Mouse (Mus musculus) neural tube, embryonic 15.5 days (tissue): ENCODE measurements around the gene Acta2. TPM values are rescaled to one million over a fixed set of nuclear protein-coding genes. Genes with fewer than 3 reads are reported as not detected.

Experiments
- ATAC-seq: fragments of 200-750 bp; cut with Nextera tagmentation; 2 replicates; pipeline ENCODE4 v1.8.0; 2017; ENCODE audit warnings: mild to moderate bottlenecking, moderate TSS enrichment, moderate library complexity; ENCODE audit not compliant: low FRiP score
- H3K27ac ChIP-seq: fragments of 300-500 bp; sonication (generic); replicated peaks from 2 replicates; pipeline ENCODE4 v1.5.1; 2015; ENCODE audit warnings: mild to moderate bottlenecking, inconsistent platforms
- H3K27me3 ChIP-seq: fragments of 300-500 bp; sonication (generic); replicated peaks from 2 replicates; pipeline ENCODE4 v1.6.1; 2015; ENCODE audit warnings: inconsistent platforms
- H3K36me3 ChIP-seq: fragments of 300-500 bp; sonication (generic); 2 replicates; pipeline ENCODE4 v1.6.1; 2015; ENCODE audit warnings: inconsistent platforms
- H3K4me1 ChIP-seq: fragments of 300-500 bp; sonication (generic); 2 replicates; pipeline ENCODE4 v1.6.1; 2015; ENCODE audit warnings: inconsistent platforms
- H3K4me2 ChIP-seq: fragments of 300-500 bp; sonication (generic); 2 replicates; pipeline ENCODE4 v1.6.1; 2015; ENCODE audit warnings: inconsistent platforms, mild to moderate bottlenecking, moderate library complexity
- H3K4me3 ChIP-seq: fragments of 300-500 bp; sonication (generic); replicated peaks from 2 replicates; pipeline ENCODE4 v1.5.1; 2015; ENCODE audit warnings: mild to moderate bottlenecking, inconsistent platforms
- H3K9ac ChIP-seq: fragments of 300-500 bp; sonication (generic); replicated peaks from 2 replicates; pipeline ENCODE4 v1.6.1; 2015; ENCODE audit warnings: mild to moderate bottlenecking, inconsistent platforms
- H3K9me3 ChIP-seq: fragments of 300-500 bp; sonication (generic); replicated peaks from 2 replicates; pipeline ENCODE4 v1.6.1; 2016; ENCODE audit warnings: inconsistent platforms
- WGBS: fragments of 180-500 bp; shearing (Covaris S2); methylation state at CpG from one replicate; pipeline ENCODE4 v1.1.7; 2015; ENCODE audit warnings: mixed read lengths; 5-methylcytosine and 5-hydroxymethylcytosine counted together
- polyA plus RNA-seq: library from polyadenylated mRNA; unstranded; fragments of >200 nt; fragmentation: Nextera tagmentation; extraction: Ambion mirVana; gene quantifications from 2 replicates; pipeline ENCODE4 v1.2.1, GENCODE M21; 2015

Gene Acta2
- polyA plus RNA-seq, 1 experiment from 2014 or later = 21.1 TPM

GRCm38 (mm10) chr19:34268991-34269390 is 13.6 kb upstream of the Acta2 start:
- no peak overlapping the region for H3K4me3 ChIP-seq
- no peak overlapping the region for H3K27ac ChIP-seq
- ATAC-seq = no peak
- no peak overlapping the region for H3K9ac ChIP-seq
- no peak overlapping the region for H3K4me2 ChIP-seq
- 63% methylated on average over 1 of the region's 1 CpGs for WGBS
- no peaks in the 10 kb centered on the region for H3K4me1 ChIP-seq
- H3K36me3 ChIP-seq = no peaks in the 10 kb centered on the region
- no peaks in the 10 kb centered on the region for H3K27me3 ChIP-seq
- H3K9me3 ChIP-seq = no peaks in the 10 kb centered on the region

GRCm38 (mm10) chr19:34265604-34266193 is 10.3 kb upstream of the Acta2 start:
- Histone ChIP-seq H3K4me1 (no peaks in the 10 kb centered on the region), H3K4me3 (no peak overlapping the region), H3K9me3 (no peaks in the 10 kb centered on the region), H3K9ac (no peak overlapping the region), H3K27ac (0 out of 2 replicates have a peak overlapping the region, but pooled peaks have one; percentile 28), H3K36me3 (no peaks in the 10 kb centered on the region), H3K27me3 (no peaks in the 10 kb centered on the region), H3K4me2 (no peak overlapping the region)
- WGBS = 63% methylated on average over 5 of the region's 5 CpGs
- no peak for ATAC-seq

- Histone ChIP-seq H3K9me3 (no peaks in the 10 kb centered on the region), H3K4me3 (no peak overlapping the region), H3K27me3 (no peaks in the 10 kb centered on the region), H3K36me3 (no peaks in the 10 kb centered on the region), H3K9ac (no peak overlapping the region), H3K27ac (no peak overlapping the region), H3K4me1 (no peaks in the 10 kb centered on the region), H3K4me2 (no peak overlapping the region)
- WGBS = 85% methylated on average over 2 of the region's 2 CpGs
- no peak for ATAC-seq
Measured at GRCm38 (mm10) chr19:34262273-34262974, 7.0 kb upstream of the Acta2 start.

GRCm38 (mm10) chr19:34256936-34257335 is 1.5 kb upstream of the Acta2 start:
- H3K9me3 ChIP-seq = no peaks in the 10 kb centered on the region
- no peak overlapping the region for H3K4me2 ChIP-seq
- no peak overlapping the region for H3K27ac ChIP-seq
- H3K9ac ChIP-seq = no peak overlapping the region
- no peaks in the 10 kb centered on the region for H3K4me1 ChIP-seq
- 84% methylated on average over 2 of the region's 2 CpGs for WGBS
- H3K27me3 ChIP-seq = no peaks in the 10 kb centered on the region
- no peak overlapping the region for H3K4me3 ChIP-seq
- no peak for ATAC-seq
- H3K36me3 ChIP-seq = no peaks in the 10 kb centered on the region

GRCm38 (mm10) chr19:34256149-34256548 is 759 bp upstream of the Acta2 start:
- H3K4me1 ChIP-seq = no peaks in the 10 kb centered on the region
- no peak overlapping the region for H3K9ac ChIP-seq
- no peak overlapping the region for H3K4me3 ChIP-seq
- ATAC-seq = no peak
- H3K4me2 ChIP-seq = no peak overlapping the region
- H3K27ac ChIP-seq = no peak overlapping the region
- WGBS = 73% methylated on average over 5 of the region's 5 CpGs
- H3K9me3 ChIP-seq = no peaks in the 10 kb centered on the region
- no peaks in the 10 kb centered on the region for H3K36me3 ChIP-seq
- no peaks in the 10 kb centered on the region for H3K27me3 ChIP-seq

- Histone ChIP-seq H3K9me3 (no peaks in the 10 kb centered on the region), H3K36me3 (no peaks in the 10 kb centered on the region), H3K4me3 (no peak overlapping the region), H3K9ac (no peak overlapping the region), H3K27ac (no peak overlapping the region), H3K27me3 (no peaks in the 10 kb centered on the region), H3K4me1 (no peaks in the 10 kb centered on the region), H3K4me2 (no peak overlapping the region)
- no peak for ATAC-seq
- 57% methylated on average over 14 of the region's 14 CpGs for WGBS
Measured at GRCm38 (mm10) chr19:34254101-34254879, 1.1 kb downstream of the Acta2 start.

- no peaks in the 10 kb centered on the region for H3K9me3 ChIP-seq
- no peaks in the 10 kb centered on the region for H3K27me3 ChIP-seq
- no peak overlapping the region for H3K27ac ChIP-seq
- no peaks in the 10 kb centered on the region for H3K4me1 ChIP-seq
- no peak overlapping the region for H3K4me2 ChIP-seq
- H3K36me3 ChIP-seq = no peaks in the 10 kb centered on the region
- 73% methylated on average over 9 of the region's 9 CpGs for WGBS
- no peak for ATAC-seq
- H3K9ac ChIP-seq = no peak overlapping the region
- H3K4me3 ChIP-seq = no peak overlapping the region
Measured at GRCm38 (mm10) chr19:34252450-34252849, 2.9 kb downstream of the Acta2 start.

GRCm38 (mm10) chr19:34251900-34252299 is 3.5 kb downstream of the Acta2 start:
- WGBS = 85% methylated on average over 2 of the region's 2 CpGs
- no peak for ATAC-seq
- no peaks in the 10 kb centered on the region for H3K9me3 ChIP-seq

GRCm38 (mm10) chr19:34250621-34251020 is 4.8 kb downstream of the Acta2 start:
- no peak for ATAC-seq
- Histone ChIP-seq H3K9me3 (no peaks in the 10 kb centered on the region), H3K9ac (no peak overlapping the region), H3K4me1 (no peaks in the 10 kb centered on the region), H3K27ac (no peak overlapping the region), H3K4me2 (no peak overlapping the region), H3K4me3 (no peak overlapping the region), H3K27me3 (no peaks in the 10 kb centered on the region), H3K36me3 (no peaks in the 10 kb centered on the region)
- 87% methylated on average over 4 of the region's 4 CpGs for WGBS

More at GRCm38 (mm10) chr19:34251900-34252299, 3.5 kb downstream of the Acta2 start:
- H3K4me3 ChIP-seq = no peak overlapping the region
- no peak overlapping the region for H3K27ac ChIP-seq
- no peak overlapping the region for H3K4me2 ChIP-seq
- H3K27me3 ChIP-seq = no peaks in the 10 kb centered on the region
- no peaks in the 10 kb centered on the region for H3K36me3 ChIP-seq
- no peak overlapping the region for H3K9ac ChIP-seq
- H3K4me1 ChIP-seq = no peaks in the 10 kb centered on the region

GRCm38 (mm10) chr19:34248558-34248957 is 6.8 kb downstream of the Acta2 start:
- H3K36me3 ChIP-seq = no peaks in the 10 kb centered on the region
- 83% methylated on average over 5 of the region's 5 CpGs for WGBS

GRCm38 (mm10) chr19:34244056-34244455 is 11.3 kb downstream of the Acta2 start:
- Histone ChIP-seq H3K4me3 (no peak overlapping the region), H3K4me2 (no peak overlapping the region), H3K36me3 (peaks cover 7% of the 10 kb centered on the region; the same call in 1 of the 2 replicates), H3K9ac (no peak overlapping the region), H3K4me1 (no peaks in the 10 kb centered on the region), H3K9me3 (no peaks in the 10 kb centered on the region), H3K27me3 (no peaks in the 10 kb centered on the region), H3K27ac (no peak overlapping the region)
- peak; percentile 75; the same call in 1 of the 2 replicates for ATAC-seq
- 16% methylated on average over 6 of the region's 6 CpGs for WGBS

More at GRCm38 (mm10) chr19:34248558-34248957, 6.8 kb downstream of the Acta2 start:
- H3K4me2 ChIP-seq = no peak overlapping the region
- no peak overlapping the region for H3K9ac ChIP-seq
- H3K27ac ChIP-seq = no peak overlapping the region
- H3K4me1 ChIP-seq = no peaks in the 10 kb centered on the region
- no peaks in the 10 kb centered on the region for H3K9me3 ChIP-seq
- ATAC-seq = no peak
- H3K4me3 ChIP-seq = no peak overlapping the region
- no peaks in the 10 kb centered on the region for H3K27me3 ChIP-seq

GRCm38 (mm10) chr19:34242925-34243324 is 12.5 kb downstream of the Acta2 start:
- H3K9ac ChIP-seq = no peak overlapping the region
- H3K9me3 ChIP-seq = no peaks in the 10 kb centered on the region
- H3K4me1 ChIP-seq = no peaks in the 10 kb centered on the region
- H3K4me2 ChIP-seq = no peak overlapping the region
- ATAC-seq = no peak
- no peaks in the 10 kb centered on the region for H3K27me3 ChIP-seq
- H3K36me3 ChIP-seq = peaks cover 14% of the 10 kb centered on the region
- H3K27ac ChIP-seq = no peak overlapping the region
- no peak overlapping the region for H3K4me3 ChIP-seq
